Mouse (Mus musculus): Measurements from ENCODE around the gene Ache.

GRCm38 (mm10) chr5:137305822-137306221, 18.5 kb downstream of the Ache start:
- TF ChIP-seq POLR2AphosphoS2 (IDR thresholded peaks at IDR 0.05; ENCODE audit: insufficient read length, low read depth), result no peak
- TF ChIP-seq E2F4 (IDR thresholded peaks at IDR 0.05; ENCODE audit: insufficient read depth), result no peak

All from myocyte (in vitro differentiated cells).